Mouse (Mus musculus): ENCODE measurements around the gene 2010111I01Rik. TPM values are rescaled to one million over a fixed set of nuclear protein-coding genes. Genes with fewer than 3 reads are reported as not detected.

Gene 2010111I01Rik
- total and polyA plus RNA-seq, 3 experiments, result 26.3 to 32.7 TPM; not detected in 1

DNA sequence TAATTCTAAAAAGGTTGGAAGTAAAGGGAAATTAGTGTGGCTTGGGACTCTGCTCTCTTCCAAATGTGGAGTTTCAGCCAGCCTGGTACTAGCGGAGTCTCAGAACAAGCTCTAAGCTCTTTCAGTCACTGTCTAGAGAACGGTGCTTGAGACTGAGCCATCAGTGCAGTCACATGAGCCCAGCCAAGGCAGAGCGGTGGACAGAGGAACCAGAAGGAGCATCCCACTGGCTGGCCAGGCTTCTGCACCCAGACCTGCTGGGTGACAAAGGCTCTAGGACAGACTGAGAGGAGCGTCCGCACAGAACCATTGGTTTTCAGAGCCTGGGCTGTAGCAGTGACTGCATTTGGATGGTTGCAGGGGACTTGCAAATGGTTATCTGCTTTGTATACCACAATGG lies 337.7 kb downstream of the 2010111I01Rik start:
- Histone ChIP-seq H3K4me3 (ENCODE audit: control insufficient read depth in 1 of 2, insufficient read depth in 1 of 2, low read depth in 2 of 2, low read length in 2 of 2) (no peak overlapping the region), H3K79me2 (ENCODE audit: control insufficient read depth, insufficient read depth, low read length, poor library complexity) (no peaks in the 10 kb centered on the region), H3K9me3 (replicated peaks; ENCODE audit: insufficient read depth, low read length) (no peaks in the 10 kb centered on the region), H3K27ac (ENCODE audit: control insufficient read depth, low read depth, low read length) (no peak overlapping the region), H3K9ac (ENCODE audit: control insufficient read depth, low read depth, low read length, poor library complexity, severe bottlenecking) (no peak overlapping the region), H3K36me3 (ENCODE audit: control insufficient read depth in 1 of 2, insufficient read depth in 2 of 2, low read length in 2 of 2) (peaks cover 0 to 2% of the 10 kb centered on the region in 2 experiments; a peak in 1 of 4 replicates), H3K27me3 (ENCODE audit: control insufficient read depth in 1 of 2, insufficient read depth in 2 of 2, low read length in 2 of 2) (no peaks in the 10 kb centered on the region), H3K4me1 (ENCODE audit: control insufficient read depth in 1 of 2, insufficient read depth in 2 of 2, low read length in 2 of 2) (no peaks in the 10 kb centered on the region)
- no peak for DNase-seq (ENCODE audit: low read depth, low spot score)
- TF ChIP-seq MYB (IDR thresholded peaks at IDR 0.05; ENCODE audit: low read depth, low read length) (no peak), NELFE (IDR thresholded peaks at IDR 0.05; ENCODE audit: low read depth, low read length) (no peak), HCFC1 (IDR thresholded peaks at IDR 0.05; ENCODE audit: low read depth, low read length) (no peak), MAFK (IDR thresholded peaks at IDR 0.05; ENCODE audit: borderline replicate concordance, low read depth, low read length) (no peak), TAL1 (IDR thresholded peaks at IDR 0.05; ENCODE audit: low read length) (no peak), ZNF384 (IDR thresholded peaks at IDR 0.05; ENCODE audit: low read depth, low read length) (no peak), TBP (IDR thresholded peaks at IDR 0.05; ENCODE audit: low read depth, low read length) (no peak), BHLHE40 (IDR thresholded peaks at IDR 0.05; ENCODE audit: borderline replicate concordance, low read depth, low read length) (no peak), KAT2A (conservative IDR thresholded peaks at IDR 0.05; ENCODE audit: low read depth, low read length) (no peak), POLR2AphosphoS5 (IDR thresholded peaks at IDR 0.05; ENCODE audit: borderline replicate concordance, low read depth, low read length) (no peak)

DNA sequence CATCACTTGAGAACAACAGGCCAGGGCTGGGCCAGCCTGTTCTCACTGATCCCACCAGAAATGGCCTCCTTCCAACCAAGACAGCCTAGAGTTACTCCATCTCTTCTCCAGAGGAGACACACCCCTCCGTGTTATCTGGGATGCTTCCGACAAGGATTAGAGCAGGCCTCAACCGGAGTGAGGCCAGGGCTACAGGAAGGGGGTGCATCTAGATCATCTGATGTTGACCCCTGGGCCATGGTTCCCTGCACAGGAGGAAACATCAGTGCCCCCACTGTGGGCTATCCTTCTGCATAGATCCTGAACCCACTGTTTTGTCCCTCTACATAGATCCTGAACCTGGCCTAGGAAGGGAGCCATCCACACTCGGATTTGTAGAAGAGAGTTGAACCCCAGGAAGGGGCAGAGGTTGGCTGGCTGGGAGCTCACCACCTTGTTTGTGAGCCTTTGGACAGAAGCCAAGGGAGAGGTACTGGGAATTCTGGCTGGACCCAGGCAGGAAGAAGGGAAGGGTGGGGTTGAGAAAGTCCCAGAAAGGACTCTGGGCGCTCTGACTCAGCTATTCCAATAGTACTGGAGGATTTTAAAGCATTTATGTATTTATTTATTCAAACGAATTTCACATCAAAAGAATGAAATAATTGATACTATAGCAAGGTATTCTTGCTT lies 339.6 kb downstream of the 2010111I01Rik start:
- Histone ChIP-seq H3K9ac (ENCODE audit: control insufficient read depth, low read depth, low read length, poor library complexity, severe bottlenecking) (no peak overlapping the region), H3K4me3 (ENCODE audit: control insufficient read depth in 1 of 2, insufficient read depth in 1 of 2, low read depth in 2 of 2, low read length in 2 of 2) (no peak overlapping the region), H3K4me1 (ENCODE audit: control insufficient read depth in 1 of 2, insufficient read depth in 2 of 2, low read length in 2 of 2) (no peaks in the 10 kb centered on the region), H3K36me3 (ENCODE audit: control insufficient read depth in 1 of 2, insufficient read depth in 2 of 2, low read length in 2 of 2) (0 out of 4 replicates have a peak, but pooled peaks cover 0 to 2% of the 10 kb centered on the region in 2 experiments), H3K79me2 (ENCODE audit: control insufficient read depth, insufficient read depth, low read length, poor library complexity) (no peaks in the 10 kb centered on the region), H3K27ac (ENCODE audit: control insufficient read depth, low read depth, low read length) (no peak overlapping the region), H3K27me3 (ENCODE audit: control insufficient read depth in 1 of 2, insufficient read depth in 2 of 2, low read length in 2 of 2) (no peaks in the 10 kb centered on the region), H3K9me3 (replicated peaks; ENCODE audit: insufficient read depth, low read length) (no peaks in the 10 kb centered on the region)
- DNase-seq (ENCODE audit: low read depth, low spot score), result no peak
- TF ChIP-seq POLR2AphosphoS2 (IDR thresholded peaks at IDR 0.05; ENCODE audit: low read length), result no peak
- no peak for TF ChIP-seq RAD21 (IDR thresholded peaks at IDR 0.05; ENCODE audit: low read depth, low read length)
- no peak for TF ChIP-seq JUND (IDR thresholded peaks at IDR 0.05; ENCODE audit: low read depth, low read length)
- TF ChIP-seq CTCF (IDR thresholded peaks at IDR 0.05 in 2 of 3, conservative IDR thresholded peaks at IDR 0.05 in 1 of 3; ENCODE audit: control insufficient read depth in 1 of 3, insufficient read depth in 1 of 3, low read depth in 2 of 3, low read length in 3 of 3, poor library complexity in 1 of 3, severe bottlenecking in 1 of 3), result no peak
- no peak for TF ChIP-seq NELFE (IDR thresholded peaks at IDR 0.05; ENCODE audit: low read depth, low read length)
- TF ChIP-seq MYC (IDR thresholded peaks at IDR 0.05; ENCODE audit: low read depth, low read length), result no peak
- TF ChIP-seq CHD2 (IDR thresholded peaks at IDR 0.05; ENCODE audit: low read length), result no peak
- no peak for TF ChIP-seq ZMIZ1 (IDR thresholded peaks at IDR 0.05; ENCODE audit: low read depth, low read length)
- no peak for TF ChIP-seq TCF12 (IDR thresholded peaks at IDR 0.05; ENCODE audit: low read depth, low read length)
- no peak for TF ChIP-seq TAL1 (IDR thresholded peaks at IDR 0.05; ENCODE audit: low read length)
- TF ChIP-seq GATA1 (IDR thresholded peaks at IDR 0.05; ENCODE audit: low read depth, low read length), result no peak

All from MEL (cell line).